Mouse (Mus musculus): ENCODE results near the gene Slc38a9. TPM values are rescaled to one million over a fixed set of nuclear protein-coding genes. Genes with fewer than 3 reads are reported as not detected.
"Not testable (repeated sequence)": the region's sequence is repeated elsewhere in the genome, so short reads cannot be mapped to it uniquely, and the experiment has no call there.

Gene Slc38a9
- polyA plus RNA-seq, 1 experiment, result 3.7 TPM

DNA sequence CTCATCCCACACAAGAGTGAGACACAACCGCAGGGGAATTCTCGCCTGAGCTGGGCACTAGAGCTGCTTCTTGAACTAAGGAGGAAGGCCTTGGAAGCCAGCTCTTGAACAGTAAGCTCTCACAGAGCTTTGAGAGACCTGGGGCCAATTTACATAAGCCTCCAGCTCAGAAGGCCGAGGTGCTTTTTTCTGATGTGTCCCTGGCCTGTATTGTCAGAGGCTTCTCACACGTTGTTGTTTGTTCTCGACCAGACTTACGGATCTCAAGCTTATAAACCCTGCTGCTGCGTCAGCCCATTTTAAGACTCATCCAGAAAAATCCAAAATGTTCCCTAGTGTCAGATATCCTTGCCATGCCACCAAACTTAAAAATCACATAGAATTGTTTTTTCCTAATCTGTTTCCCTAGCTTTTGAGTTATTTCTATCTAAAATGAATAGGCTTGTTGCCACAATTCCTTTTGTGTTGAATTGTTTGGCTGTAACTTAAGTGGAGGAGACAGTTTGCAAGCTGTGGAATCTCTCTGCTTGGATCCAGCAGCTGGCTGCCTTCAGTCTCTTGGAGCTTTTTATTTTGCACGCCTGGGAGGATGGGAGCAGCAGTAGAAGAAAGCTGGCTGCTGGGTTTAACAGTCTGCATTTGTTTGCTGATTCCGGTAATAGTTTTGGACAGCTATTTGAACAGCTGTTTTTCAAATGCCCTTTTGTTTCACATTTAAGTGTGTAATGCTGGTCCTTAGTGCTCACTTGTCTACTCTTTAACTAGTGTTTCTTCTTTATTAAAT is 61.6 kb downstream of the Slc38a9 start:
- Histone ChIP-seq H3K79me2 (ENCODE audit: control insufficient read depth, insufficient read depth) (no peaks in the 10 kb centered on the region), H3K4me2 (ENCODE audit: low read depth) (no peak overlapping the region), H3K4me3 (no peak overlapping the region), H3K27me3 (ENCODE audit: control insufficient read depth, insufficient read depth, insufficient read length) (no peaks in the 10 kb centered on the region), H3ac (ENCODE audit: control insufficient read depth, insufficient read length) (no peak overlapping the region), H3K36me3 (ENCODE audit: control insufficient read depth, insufficient read depth) (no peaks in the 10 kb centered on the region)
- TF ChIP-seq MYOD1 (IDR thresholded peaks at IDR 0.05; ENCODE audit: control insufficient read depth in 1 of 3, insufficient read length in 2 of 3, low read depth in 2 of 3), result peak in 1 of 3 experiments; percentile 18
- TF ChIP-seq REST (IDR thresholded peaks at IDR 0.05; ENCODE audit: insufficient read depth, insufficient read length), result no peak

DNA sequence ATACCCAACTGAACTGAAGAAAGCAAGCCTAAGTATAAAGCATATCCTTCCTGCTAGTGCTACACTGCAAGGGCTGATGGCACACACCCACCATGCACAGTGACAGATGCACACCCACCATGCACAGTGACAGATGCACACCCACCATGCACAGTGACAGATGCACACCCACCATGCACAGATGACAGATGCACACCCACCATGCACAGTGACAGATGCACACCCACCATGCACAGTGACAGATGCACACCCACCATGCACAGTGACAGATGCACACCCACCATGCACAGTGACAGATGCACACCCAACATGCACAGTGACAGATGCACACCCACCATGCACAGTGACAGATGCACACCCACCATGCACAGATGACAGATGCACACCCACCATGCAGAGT is 63.7 kb downstream of the Slc38a9 start:
- not testable (repeated sequence) for H3K4me2 ChIP-seq (ENCODE audit: low read depth); H3K27me3 ChIP-seq (ENCODE audit: control insufficient read depth, insufficient read depth, insufficient read length); H3ac ChIP-seq (ENCODE audit: control insufficient read depth, insufficient read length); H3K4me3 ChIP-seq; H3K36me3 ChIP-seq (ENCODE audit: control insufficient read depth, insufficient read depth); H3K79me2 ChIP-seq (ENCODE audit: control insufficient read depth, insufficient read depth)
- peak in 2 of 3 experiments; percentile 48 to 64 for TF ChIP-seq MYOG (IDR thresholded peaks at IDR 0.05; ENCODE audit: control insufficient read depth in 1 of 3, insufficient read depth in 1 of 3, insufficient read length in 2 of 3, low read depth in 2 of 3)
- peak in 2 of 3 experiments; percentile 36 to 64 for TF ChIP-seq MYOD1 (IDR thresholded peaks at IDR 0.05; ENCODE audit: control insufficient read depth in 1 of 3, insufficient read length in 2 of 3, low read depth in 2 of 3)
- peak; percentile 31 for TF ChIP-seq TCF3 (IDR thresholded peaks at IDR 0.05; ENCODE audit: insufficient read length, low read depth)

DNA sequence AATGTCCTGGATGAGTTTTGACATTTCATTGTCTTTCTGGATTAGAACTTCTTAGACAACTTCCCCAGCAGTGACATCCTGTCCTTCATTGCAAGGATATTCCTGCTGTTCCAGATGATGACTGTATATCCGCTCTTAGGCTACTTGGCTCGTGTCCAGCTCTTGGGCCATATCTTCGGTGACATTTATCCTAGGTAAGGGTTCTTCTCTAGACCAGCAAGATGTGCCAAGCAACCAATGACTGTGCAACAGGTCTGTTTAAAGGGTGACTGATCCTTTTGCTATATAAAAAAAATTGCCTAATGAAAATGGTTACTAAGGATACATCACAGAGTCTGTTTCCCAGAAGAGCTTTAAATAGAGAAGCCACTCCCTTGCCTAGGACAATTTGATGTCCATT is 65.5 kb downstream of the Slc38a9 start:
- Histone ChIP-seq H3K36me3 (ENCODE audit: control insufficient read depth, insufficient read depth) (no peaks in the 10 kb centered on the region), H3ac (ENCODE audit: control insufficient read depth, insufficient read length) (no peak overlapping the region), H3K4me3 (no peak overlapping the region), H3K27me3 (ENCODE audit: control insufficient read depth, insufficient read depth, insufficient read length) (no peaks in the 10 kb centered on the region), H3K4me2 (ENCODE audit: low read depth) (no peak overlapping the region), H3K79me2 (ENCODE audit: control insufficient read depth, insufficient read depth) (no peaks in the 10 kb centered on the region)
- no peak for TF ChIP-seq SRF (IDR thresholded peaks at IDR 0.05; ENCODE audit: control insufficient read depth, insufficient read length, low read depth)
- TF ChIP-seq REST (IDR thresholded peaks at IDR 0.05; ENCODE audit: insufficient read depth, insufficient read length), result no peak
- no peak for TF ChIP-seq MYOG (IDR thresholded peaks at IDR 0.05; ENCODE audit: control insufficient read depth in 1 of 3, insufficient read depth in 1 of 3, insufficient read length in 2 of 3, low read depth in 2 of 3)
- no peak for TF ChIP-seq MAX (IDR thresholded peaks at IDR 0.05; ENCODE audit: low read depth)
- no peak for TF ChIP-seq POLR2AphosphoS2 (IDR thresholded peaks at IDR 0.05; ENCODE audit: insufficient read length, low read depth)
- TF ChIP-seq E2F4 (IDR thresholded peaks at IDR 0.05; ENCODE audit: insufficient read depth), result no peak
- no peak for TF ChIP-seq TCF12 (IDR thresholded peaks at IDR 0.05; ENCODE audit: insufficient read depth, poor library complexity, severe bottlenecking)
- TF ChIP-seq USF1 (IDR thresholded peaks at IDR 0.05; ENCODE audit: low read depth), result no peak
- TF ChIP-seq CEBPB (IDR thresholded peaks at IDR 0.05; ENCODE audit: insufficient read depth, poor library complexity, severe bottlenecking), result no peak
- no peak for TF ChIP-seq MYOD1 (IDR thresholded peaks at IDR 0.05; ENCODE audit: control insufficient read depth in 1 of 3, insufficient read length in 2 of 3, low read depth in 2 of 3)
- TF ChIP-seq POLR2A (IDR thresholded peaks at IDR 0.05; ENCODE audit: insufficient read length, low read depth), result no peak
- TF ChIP-seq TCF3 (IDR thresholded peaks at IDR 0.05; ENCODE audit: insufficient read length, low read depth), result no peak

DNA sequence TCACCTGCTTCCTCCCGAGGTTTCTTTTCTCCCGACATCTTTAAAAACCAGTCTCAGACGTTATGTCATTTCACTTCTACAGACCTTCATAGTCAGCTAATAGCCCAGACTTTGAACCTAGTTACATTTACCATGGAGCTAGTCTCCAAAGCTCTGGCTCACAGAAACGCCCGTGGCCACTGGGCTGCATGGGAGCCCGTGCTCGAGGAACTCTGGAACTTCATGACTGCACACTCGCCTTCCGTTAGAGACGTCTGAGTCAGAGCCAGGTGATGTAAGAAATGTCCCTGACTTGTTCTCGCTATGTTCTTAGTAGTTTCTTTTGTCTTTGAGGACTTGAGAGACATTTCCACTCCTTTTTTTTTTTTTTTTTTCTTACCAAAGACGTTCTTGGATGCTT is 72.8 kb downstream of the Slc38a9 start:
- Histone ChIP-seq H3K36me3 (ENCODE audit: control insufficient read depth, insufficient read depth) (peaks cover 6% of the 10 kb centered on the region), H3K79me2 (ENCODE audit: control insufficient read depth, insufficient read depth) (no peaks in the 10 kb centered on the region), H3K4me2 (ENCODE audit: low read depth) (no peak overlapping the region), H3K27me3 (ENCODE audit: control insufficient read depth, insufficient read depth, insufficient read length) (no peaks in the 10 kb centered on the region), H3K4me3 (no peak overlapping the region), H3ac (ENCODE audit: control insufficient read depth, insufficient read length) (no peak overlapping the region)
- TF ChIP-seq USF1 (IDR thresholded peaks at IDR 0.05; ENCODE audit: low read depth) (no peak), MYOD1 (IDR thresholded peaks at IDR 0.05; ENCODE audit: control insufficient read depth in 1 of 3, insufficient read length in 2 of 3, low read depth in 2 of 3) (no peak), REST (IDR thresholded peaks at IDR 0.05; ENCODE audit: insufficient read depth, insufficient read length) (no peak)

- Histone ChIP-seq H3K4me3 (no peak overlapping the region), H3K4me2 (ENCODE audit: low read depth) (no peak overlapping the region), H3K36me3 (ENCODE audit: control insufficient read depth, insufficient read depth) (peaks cover 6% of the 10 kb centered on the region), H3ac (ENCODE audit: control insufficient read depth, insufficient read length) (no peak overlapping the region), H3K27me3 (ENCODE audit: control insufficient read depth, insufficient read depth, insufficient read length) (no peaks in the 10 kb centered on the region), H3K79me2 (ENCODE audit: control insufficient read depth, insufficient read depth) (no peaks in the 10 kb centered on the region)
- no peak for TF ChIP-seq POLR2AphosphoS2 (IDR thresholded peaks at IDR 0.05; ENCODE audit: insufficient read length, low read depth)
Measured at GRCm38 (mm10) chr13:112734906-112735713, 74.6 kb downstream of the Slc38a9 start.

Measured in myocyte (in vitro differentiated cells).